Mouse (Mus musculus) spleen, postnatal 10 days (tissue): ENCODE measurements around the gene Dpp4.

Experiments used
- DNase-seq, 2 experiments: peaks; one replicate each; pipeline ENCODE4 v3.0.0; 2021 to 2022; ENCODE audit warnings: low spot score in 2 of 2

Gene Dpp4

GRCm38 (mm10) chr2:62408701-62409201 lies 3.3 kb downstream of the Dpp4 start:
- DNase-seq, result peak in 1 of 2 experiments; percentile 34

GRCm38 (mm10) chr2:62408216-62408615 lies 3.8 kb downstream of the Dpp4 start:
- DNase-seq, result no peak

- DNase-seq, result no peak
Measured at GRCm38 (mm10) chr2:62403556-62404135, 8.4 kb downstream of the Dpp4 start.

- no peak for DNase-seq
Measured at GRCm38 (mm10) chr2:62401011-62401410, 11.0 kb downstream of the Dpp4 start.

GRCm38 (mm10) chr2:62399832-62400231 lies 12.2 kb downstream of the Dpp4 start:
- no peak for DNase-seq

GRCm38 (mm10) chr2:62399361-62399760 lies 12.7 kb downstream of the Dpp4 start:
- DNase-seq, result no peak

GRCm38 (mm10) chr2:62398115-62398875 lies 13.7 kb downstream of the Dpp4 start:
- DNase-seq, result no peak

GRCm38 (mm10) chr2:62397661-62398060 lies 14.4 kb downstream of the Dpp4 start:
- DNase-seq, result no peak

- no peak for DNase-seq
Measured at GRCm38 (mm10) chr2:62396799-62397198, 15.2 kb downstream of the Dpp4 start.

- no peak for DNase-seq
Measured at GRCm38 (mm10) chr2:62394800-62395199, 17.2 kb downstream of the Dpp4 start.

GRCm38 (mm10) chr2:62392098-62392497 lies 19.9 kb downstream of the Dpp4 start:
- peak in 1 of 2 experiments; percentile 37 for DNase-seq

GRCm38 (mm10) chr2:62390961-62391461 lies 21.0 kb downstream of the Dpp4 start:
- DNase-seq, result peak in 1 of 2 experiments; percentile 25

- no peak for DNase-seq
Measured at GRCm38 (mm10) chr2:62390305-62390704, 21.7 kb downstream of the Dpp4 start.

GRCm38 (mm10) chr2:62388841-62389240 lies 23.2 kb downstream of the Dpp4 start:
- DNase-seq, result no peak

- DNase-seq, result no peak
Measured at GRCm38 (mm10) chr2:62383196-62383595, 28.8 kb downstream of the Dpp4 start.

- no peak for DNase-seq
Measured at GRCm38 (mm10) chr2:62382440-62382839, 29.6 kb downstream of the Dpp4 start.

- DNase-seq, result no peak
Measured at GRCm38 (mm10) chr2:62381756-62382155, 30.3 kb downstream of the Dpp4 start.

GRCm38 (mm10) chr2:62373692-62374091 lies 38.3 kb downstream of the Dpp4 start:
- DNase-seq, result no peak

- DNase-seq, result no peak
Measured at GRCm38 (mm10) chr2:62370048-62370447, 42.0 kb downstream of the Dpp4 start.

- no peak for DNase-seq
Measured at GRCm38 (mm10) chr2:62368349-62369053, 43.5 kb downstream of the Dpp4 start.

- DNase-seq, result no peak
Measured at GRCm38 (mm10) chr2:62363606-62364005, 48.4 kb downstream of the Dpp4 start.

- no peak for DNase-seq
Measured at GRCm38 (mm10) chr2:62362211-62362610, 49.8 kb downstream of the Dpp4 start.
